Mouse (Mus musculus) c-Kit-negative CD71-positive TER-119-positive erythroid progenitor cells, embryonic 14.5 days (primary cell): ENCODE measurements at regions not wholly inside any gene's neighbourhood (a gene's known extent, or its start where the extent isn't known, plus 50 kb on each side); places are given as distances from the start of the nearest gene placed in this dataset.

ENCODE experiments used
- DNase-seq: peaks from one replicate; pipeline ENCODE4 v3.0.0-alpha.2; 2013; ENCODE audit warnings: low read depth, low spot score

DNA sequence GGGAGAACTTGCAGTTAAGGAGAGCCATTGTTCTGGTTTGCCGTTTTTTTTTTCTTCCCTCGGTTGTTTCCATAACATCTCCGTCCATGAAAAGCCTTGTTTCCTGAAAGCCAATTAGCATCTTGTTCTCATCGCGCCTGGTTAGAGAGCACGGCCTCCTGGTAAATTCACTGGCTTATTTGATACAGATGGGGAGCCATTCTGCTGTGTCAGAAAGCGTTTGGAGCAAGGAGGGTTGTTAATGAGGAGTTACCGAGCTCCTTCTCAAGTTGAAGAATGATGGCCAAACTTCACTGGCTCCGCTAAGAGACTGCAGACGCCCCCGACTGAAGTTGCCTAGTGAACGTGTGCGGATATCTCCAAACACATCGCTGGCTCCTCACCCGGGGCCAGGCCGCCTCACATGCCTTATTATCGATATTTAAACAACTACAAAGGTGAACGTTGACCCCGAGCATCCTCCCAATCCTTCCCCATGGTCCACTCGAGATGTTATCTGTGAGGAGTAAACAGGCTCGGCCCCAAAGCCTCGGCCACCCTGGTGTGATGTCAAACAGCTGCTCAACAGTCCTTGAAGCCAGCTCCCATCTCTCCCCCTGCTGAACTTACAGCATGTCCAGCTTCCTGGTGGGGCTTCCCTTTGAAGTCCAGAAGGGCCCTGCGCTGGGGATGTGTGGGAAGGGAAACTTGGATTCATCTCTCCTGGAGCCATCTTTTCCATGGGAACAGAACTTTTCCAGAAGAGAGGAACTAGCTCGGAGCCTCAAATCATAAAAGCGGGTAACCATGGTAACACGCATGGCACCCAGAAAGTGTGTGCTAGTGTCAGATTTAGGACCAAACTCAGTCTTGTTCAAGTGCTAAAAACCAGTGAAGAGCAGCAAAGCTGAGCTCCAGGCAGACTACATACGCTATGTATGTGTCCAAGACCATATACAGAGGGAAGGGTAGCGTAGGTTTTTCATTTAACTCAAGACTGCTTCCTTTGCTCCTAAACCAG lies 190.0 kb upstream of the Tbx3 start:
- no peak for DNase-seq

- no peak for DNase-seq
These were observed 186.8 kb upstream of the Tbx3 start for GRCm38 (mm10) chr5:119483706-119484105.

GRCm38 (mm10) chr5:119486196-119486595 lies 184.3 kb upstream of the Tbx3 start:
- DNase-seq: no peak

- DNase-seq: no peak
These were observed 183.3 kb upstream of the Tbx3 start for GRCm38 (mm10) chr5:119487184-119487583.

GRCm38 (mm10) chr5:119497501-119497900 lies 173.0 kb upstream of the Tbx3 start:
- DNase-seq: no peak

DNA sequence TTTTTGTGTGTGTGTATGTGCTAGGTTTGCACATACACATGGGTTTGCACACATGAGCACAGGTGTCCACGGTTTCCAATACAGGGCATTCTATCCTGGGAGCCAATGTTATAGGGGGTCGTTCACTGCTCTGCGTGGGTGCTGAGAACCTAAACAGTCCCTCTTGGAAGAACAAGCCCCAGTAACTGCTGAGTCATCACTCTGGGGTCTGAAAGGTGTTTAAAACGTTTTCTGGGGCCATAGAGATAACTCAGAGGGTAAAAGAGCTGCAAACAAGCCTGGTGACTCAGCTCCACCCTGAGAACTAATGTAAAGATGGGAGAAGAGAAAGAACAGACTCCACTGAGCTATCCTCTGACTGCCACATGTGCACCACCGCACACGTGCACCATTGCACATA lies 172.0 kb upstream of the Tbx3 start:
- peak; percentile 5 for DNase-seq

DNA sequence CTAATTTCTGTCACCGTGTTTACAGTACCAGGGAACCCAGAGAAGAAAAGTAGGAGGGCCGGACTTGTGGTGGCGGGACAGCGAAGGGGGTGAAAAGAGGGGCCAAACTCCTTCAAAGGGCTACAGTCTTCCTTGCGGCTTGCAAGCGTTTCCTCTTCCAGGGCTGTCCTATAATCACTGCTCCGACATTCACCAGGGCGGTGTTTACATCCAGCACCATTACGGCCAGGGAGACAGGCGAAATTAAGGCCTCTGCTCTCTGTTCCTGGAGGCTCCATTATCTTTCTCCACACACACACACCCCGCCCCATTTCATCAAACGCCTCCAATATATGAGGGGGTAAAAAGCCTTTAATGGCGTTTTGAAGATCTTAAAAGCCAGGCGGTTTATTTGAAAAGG lies 162.8 kb upstream of the Tbx3 start:
- DNase-seq: no peak

- DNase-seq: no peak
These were observed 151.8 kb upstream of the Tbx3 start for GRCm38 (mm10) chr5:119518506-119519252.

GRCm38 (mm10) chr5:119524171-119524570 lies 146.3 kb upstream of the Tbx3 start:
- no peak for DNase-seq

GRCm38 (mm10) chr5:119525960-119526359 lies 144.5 kb upstream of the Tbx3 start:
- no peak for DNase-seq

- DNase-seq: no peak
These were observed 140.5 kb upstream of the Tbx3 start for GRCm38 (mm10) chr5:119530009-119530408.

DNA sequence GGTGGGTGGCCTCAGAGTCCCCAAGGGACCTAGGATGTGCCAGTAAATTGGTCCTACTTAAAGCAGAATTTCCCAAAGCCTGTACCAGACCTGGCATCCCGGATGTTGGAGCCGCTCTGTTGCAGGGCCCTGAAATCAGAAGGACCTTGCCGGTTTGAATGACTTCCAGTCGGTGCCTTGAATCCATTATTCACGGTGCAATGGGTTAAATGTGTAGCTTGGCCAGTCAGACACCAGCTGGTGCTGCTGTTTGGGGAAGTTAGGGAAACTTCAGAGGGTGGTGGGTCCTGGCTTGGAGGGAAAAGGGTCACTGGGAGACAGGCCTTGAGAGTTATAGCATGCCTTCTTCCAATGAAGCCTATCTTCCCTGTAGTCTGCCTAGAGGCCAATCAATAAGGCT lies 135.5 kb upstream of the Tbx3 start:
- no peak for DNase-seq

- no peak for DNase-seq
These were observed 127.6 kb upstream of the Tbx3 start for GRCm38 (mm10) chr5:119542836-119543235.

DNA sequence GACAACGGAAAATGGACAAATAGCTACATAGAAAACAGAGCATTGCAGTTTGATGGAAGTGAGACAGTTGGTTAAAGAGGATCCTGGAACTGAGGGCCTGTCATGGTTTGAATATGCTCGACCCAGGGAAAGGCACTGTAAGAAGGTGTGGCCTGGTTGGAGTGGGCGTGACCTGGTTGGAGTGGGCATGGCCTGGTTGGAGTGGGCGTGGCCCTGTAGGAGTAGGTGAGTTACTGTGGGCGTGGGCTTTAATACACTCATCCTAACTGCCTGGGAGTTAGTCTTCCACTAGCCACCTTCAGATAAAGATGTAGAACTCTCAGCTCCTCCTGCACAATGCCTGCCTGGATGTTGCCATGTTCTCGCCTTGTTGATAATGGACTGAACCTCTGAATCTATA lies 126.8 kb upstream of the Tbx3 start:
- DNase-seq: peak; percentile 0

DNA sequence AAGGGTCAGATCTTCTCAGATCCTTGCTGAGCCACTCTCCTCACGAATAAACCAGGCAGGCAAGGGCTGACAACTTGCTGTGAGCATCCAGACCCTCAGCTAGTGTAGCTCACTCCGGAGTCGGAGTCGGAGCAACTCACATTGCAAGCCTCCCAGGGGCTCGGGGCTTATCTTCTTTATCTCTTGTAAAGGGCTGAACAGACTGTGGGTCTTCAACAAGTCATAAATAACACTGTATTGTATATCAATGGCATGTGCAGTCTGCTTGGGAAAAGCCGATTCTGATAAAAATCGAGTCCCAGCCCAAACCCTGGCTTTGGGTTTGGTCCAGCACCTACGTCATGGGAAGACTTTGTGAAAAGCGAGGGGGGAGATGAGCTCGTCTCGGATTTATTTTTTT lies 125.8 kb upstream of the Tbx3 start:
- DNase-seq: no peak

- DNase-seq: no peak
These were observed 123.4 kb upstream of the Tbx3 start for GRCm38 (mm10) chr5:119547070-119547469.

- no peak for DNase-seq
These were observed 119.6 kb upstream of the Tbx3 start for GRCm38 (mm10) chr5:119550916-119551315.

DNA sequence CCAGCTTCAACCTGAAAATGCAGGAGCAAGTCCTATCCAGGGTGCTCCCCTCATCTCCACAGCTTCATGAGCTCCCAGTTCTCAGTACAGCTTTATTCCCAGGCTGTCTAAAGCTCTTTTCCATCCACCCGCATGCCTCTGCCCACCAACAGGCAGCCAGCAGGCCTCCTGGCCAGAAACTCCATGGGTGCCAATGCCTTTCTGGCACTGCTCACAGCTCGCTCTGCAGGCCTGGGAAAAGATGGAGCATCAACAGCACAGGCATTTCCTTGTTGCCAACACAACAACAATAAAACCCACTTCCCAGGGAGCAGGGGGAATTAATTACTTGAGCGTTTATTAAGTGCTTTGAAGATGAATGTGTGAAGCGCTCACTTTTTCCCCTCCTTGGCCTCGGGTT lies 117.0 kb upstream of the Tbx3 start:
- DNase-seq: no peak

- DNase-seq: no peak
These were observed 113.4 kb upstream of the Tbx3 start for GRCm38 (mm10) chr5:119557071-119557470.

GRCm38 (mm10) chr5:119559696-119560095 lies 110.8 kb upstream of the Tbx3 start:
- no peak for DNase-seq

- DNase-seq: no peak
These were observed 110.1 kb upstream of the Tbx3 start for GRCm38 (mm10) chr5:119560392-119560791.

GRCm38 (mm10) chr5:119561531-119561930 lies 108.9 kb upstream of the Tbx3 start:
- DNase-seq: no peak
